Mouse (Mus musculus) common myeloid progenitor, adult 5-6 weeks (primary cell): ENCODE results near the gene Art4. TPM values are rescaled to one million over a fixed set of nuclear protein-coding genes. Genes with fewer than 3 reads are reported as not detected.

Experiments
- ATAC-seq: replicated peaks from 2 replicates; pipeline ENCODE4 v1.8.0; 2016; ENCODE audit warnings: low read depth, mild to moderate bottlenecking, moderate TSS enrichment, inconsistent platforms; ENCODE audit not compliant: poor library complexity, severe bottlenecking
- total RNA-seq: library from RNA; stranded (forward); fragments of 200-1000, 187-1606 nt; gene quantifications from 2 replicates; pipeline ENCODE4 v1.2.3, GENCODE M21; 2017

Art4 gene
- total RNA-seq, 1 experiment from 2014 or later: 14.2 TPM

- peak; percentile 71 for ATAC-seq
Measured at GRCm38 (mm10) chr6:136874599-136874998, 17.1 kb upstream of the Art4 start.

- ATAC-seq: no peak
Measured at GRCm38 (mm10) chr6:136868921-136869320, 11.4 kb upstream of the Art4 start.

- no peak for ATAC-seq
Measured at GRCm38 (mm10) chr6:136866150-136866549, 8.6 kb upstream of the Art4 start.

GRCm38 (mm10) chr6:136865360-136865759 is 7.8 kb upstream of the Art4 start:
- no peak for ATAC-seq

GRCm38 (mm10) chr6:136861020-136861419 is 3.5 kb upstream of the Art4 start:
- peak; percentile 46 for ATAC-seq

GRCm38 (mm10) chr6:136858420-136858819 is 887 bp upstream of the Art4 start:
- no peak for ATAC-seq

- ATAC-seq: peak; percentile 33
Measured at GRCm38 (mm10) chr6:136857873-136858260, 334 bp upstream of the Art4 start.

- peak; percentile 8; the same call in 1 of the 2 replicates for ATAC-seq
Measured at GRCm38 (mm10) chr6:136856071-136856636, 1.4 kb downstream of the Art4 start.

- no peak for ATAC-seq
Measured at GRCm38 (mm10) chr6:136855183-136855582, 2.4 kb downstream of the Art4 start.

- ATAC-seq: no peak
Measured at GRCm38 (mm10) chr6:136854361-136854781, 3.2 kb downstream of the Art4 start.

GRCm38 (mm10) chr6:136852762-136853161 is 4.8 kb downstream of the Art4 start:
- ATAC-seq: no peak

GRCm38 (mm10) chr6:136852348-136852747 is 5.2 kb downstream of the Art4 start:
- no peak for ATAC-seq

GRCm38 (mm10) chr6:136850267-136850666 is 7.3 kb downstream of the Art4 start:
- peak; percentile 20 for ATAC-seq

GRCm38 (mm10) chr6:136848971-136849370 is 8.6 kb downstream of the Art4 start:
- no peak for ATAC-seq

- ATAC-seq: no peak
Measured at GRCm38 (mm10) chr6:136848399-136848798, 9.1 kb downstream of the Art4 start.

GRCm38 (mm10) chr6:136847790-136848189 is 9.7 kb downstream of the Art4 start:
- ATAC-seq: peak; percentile 60

- ATAC-seq: no peak
Measured at GRCm38 (mm10) chr6:136847267-136847666, 10.3 kb downstream of the Art4 start.

GRCm38 (mm10) chr6:136845706-136846480 is 11.6 kb downstream of the Art4 start:
- no peak for ATAC-seq

- no peak for ATAC-seq
Measured at GRCm38 (mm10) chr6:136844903-136845302, 12.6 kb downstream of the Art4 start.

- ATAC-seq: no peak
Measured at GRCm38 (mm10) chr6:136837323-136837722, 20.2 kb downstream of the Art4 start.

- ATAC-seq: no peak
Measured at GRCm38 (mm10) chr6:136835352-136835751, 22.2 kb downstream of the Art4 start, which contains the start of gene Smco3. Smco3 (minus strand) TSS chr6:136835452.
